Comparison of ENCODE assay signal across 9 mouse cellular contexts in the genomic region with DNA sequence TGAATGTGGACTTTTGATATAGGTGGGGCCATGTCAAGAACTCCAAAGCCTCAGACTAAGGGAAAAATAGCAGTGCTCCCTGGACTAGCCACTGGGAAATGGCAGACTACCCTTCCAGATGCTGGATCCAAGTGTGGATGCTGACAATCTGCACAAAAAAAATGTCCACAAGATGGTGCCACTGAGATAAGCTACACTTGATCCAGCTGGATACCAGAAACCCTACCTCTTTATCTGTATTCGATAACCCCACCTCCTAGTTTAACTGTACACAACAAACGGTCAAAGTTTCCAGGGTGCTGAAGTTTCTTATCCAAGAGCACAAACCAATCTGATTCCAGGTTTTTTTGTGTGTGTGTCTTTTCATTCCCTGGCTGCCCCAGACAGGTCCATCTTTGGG. TPM values are rescaled to one million over a fixed set of nuclear protein-coding genes. Genes with fewer than 3 reads are reported as not detected.
A peak's percentile ranks its signal among the peaks of the same experiment; 100 is the strongest.
DNase-seq lines count a peak whose midpoint lies in the region; ATAC-seq and TF ChIP-seq lines count a peak whose summit lies in the region.
"Had no signal": no experiment of that assay in that cellular context is flagged by ENCODE, and none has a peak within 500 bp of the region (broad histone marks: within the 10 kb centered on the region; RNA-seq: fewer than 3 reads in every experiment).

No protein-coding gene starts in this region.

- WGBS in midbrain, embryonic 14.5 days: 85% methylated on average over 2 of the region's 2 CpGs
- 82% methylated on average over 2 of the region's 2 CpGs for WGBS in midbrain, embryonic 13.5 days
- 83% methylated on average over 2 of the region's 2 CpGs for WGBS in embryonic facial prominence, embryonic 10.5 days

- no peak for ATAC-seq in midbrain, embryonic 14.5 days (ENCODE audit: low FRiP score, low TSS enrichment)
- no peak for ATAC-seq in midbrain, embryonic 13.5 days
- no peak for ATAC-seq in activated CD4-positive, CD25-positive, alpha-beta regulatory T cell, adult 4 months

- no peaks in the 10 kb centered on the region for H3K27me3 ChIP-seq in midbrain, embryonic 14.5 days (ENCODE audit: control insufficient read depth, insufficient read depth, low read length)
- no peaks in the 10 kb centered on the region for H3K27me3 ChIP-seq in midbrain, embryonic 13.5 days
- H3K27me3 ChIP-seq in embryonic facial prominence, embryonic 10.5 days (replicated peaks; ENCODE audit: low read depth, poor library complexity, severe bottlenecking): no peaks in the 10 kb centered on the region

- no peak overlapping the region for H3K9ac ChIP-seq in midbrain, embryonic 14.5 days (replicated peaks; ENCODE audit: low read length)
- H3K9ac ChIP-seq in midbrain, embryonic 13.5 days (replicated peaks): no peak overlapping the region

- peak; percentile 44 for TF ChIP-seq CTCF in gastrocnemius, adult 2 months (IDR thresholded peaks at IDR 0.05)

- no peak overlapping the region for H3K27ac ChIP-seq in gastrocnemius, adult 2 months
- no peak overlapping the region for H3K27ac ChIP-seq in midbrain, embryonic 14.5 days (replicated peaks; ENCODE audit: low read depth, low read length)
- H3K27ac ChIP-seq in midbrain, embryonic 13.5 days: no peak overlapping the region
- H3K27ac ChIP-seq in embryonic facial prominence, embryonic 10.5 days (replicated peaks): no peak overlapping the region

- H3K4me1 ChIP-seq in midbrain, embryonic 14.5 days (ENCODE audit: control insufficient read depth, insufficient read depth, low read length): no peaks in the 10 kb centered on the region
- H3K4me1 ChIP-seq in midbrain, embryonic 13.5 days (replicated peaks): no peaks in the 10 kb centered on the region
- no peaks in the 10 kb centered on the region for H3K4me1 ChIP-seq in embryonic facial prominence, embryonic 10.5 days

- no peak for DNase-seq in gastrocnemius, adult 2 months
- no peak for DNase-seq in gastrocnemius, postnatal 36 days
- peak; percentile 67 for DNase-seq in midbrain, embryonic 14.5 days
- DNase-seq in embryonic facial prominence, embryonic 10.5 days (ENCODE audit: low spot score): peak; percentile 12
- peak; percentile 54 for DNase-seq in retina, postnatal 1 day
- DNase-seq in ovary, postnatal 36 days (ENCODE audit: low spot score): no peak

- H3K36me3 ChIP-seq in midbrain, embryonic 14.5 days (ENCODE audit: control insufficient read depth, insufficient read depth, low read length): peaks cover 12% of the 10 kb centered on the region
- H3K36me3 ChIP-seq in midbrain, embryonic 13.5 days: peaks cover 18% of the 10 kb centered on the region
- peaks cover 30% of the 10 kb centered on the region for H3K36me3 ChIP-seq in embryonic facial prominence, embryonic 10.5 days (replicated peaks)

- no peak overlapping the region for H3K4me3 ChIP-seq in gastrocnemius, adult 2 months
- no peak overlapping the region for H3K4me3 ChIP-seq in midbrain, embryonic 14.5 days (replicated peaks; ENCODE audit: low read depth, low read length)
- H3K4me3 ChIP-seq in midbrain, embryonic 13.5 days (replicated peaks): no peak overlapping the region
- H3K4me3 ChIP-seq in embryonic facial prominence, embryonic 10.5 days: no peak overlapping the region

- H3K9me3 ChIP-seq in midbrain, embryonic 14.5 days (ENCODE audit: control insufficient read depth, low read length): no peaks in the 10 kb centered on the region
- no peaks in the 10 kb centered on the region for H3K9me3 ChIP-seq in midbrain, embryonic 13.5 days
- no peaks in the 10 kb centered on the region for H3K9me3 ChIP-seq in embryonic facial prominence, embryonic 10.5 days

- intact Hi-C loops in gastrocnemius, adult 2 months (cut with DNase I): no loop called here
- intact Hi-C loops in gastrocnemius, postnatal 36 days (cut with DNase I): no loop called here

- H3K4me2 ChIP-seq in midbrain, embryonic 14.5 days (ENCODE audit: low read length): no peak overlapping the region
- no peak overlapping the region for H3K4me2 ChIP-seq in midbrain, embryonic 13.5 days (replicated peaks)

RNA-seq across cellular contexts. Expression of a gene that starts 44.7 kb away (rescaled TPM):
- total RNA-seq in gastrocnemius, adult 2 months (2021): 10 to 100 TPM; 17.2 to 20.7 TPM
- total RNA-seq in gastrocnemius, postnatal 36 days (2021): 10 to 100 TPM; 17.6 to 18.2 TPM
- polyA plus RNA-seq in midbrain, embryonic 14.5 days (2014; fragmentation: Nextera tagmentation; extraction: Ambion mirVana): 21.1 and 25.3 TPM in 2 replicates
- polyA plus RNA-seq in midbrain, embryonic 13.5 days (2015; fragmentation: Nextera tagmentation; extraction: Ambion mirVana): 19.7 and 20.5 TPM in 2 replicates
- polyA plus RNA-seq in embryonic facial prominence, embryonic 10.5 days (2016; fragmentation: Nextera tagmentation; extraction: Ambion mirVana): 31.4 and 34.7 TPM in 2 replicates
- 10 to 100 TPM; 23.4 to 34.7 TPM for polyA plus RNA-seq in activated CD4-positive, CD25-positive, alpha-beta regulatory T cell, adult 4 months (2017; shearing (Covaris generic))

RNA-seq across cellular contexts. Expression of a gene that starts 55.0 kb away (rescaled TPM):
- under 1 TPM; 0.79 to 0.86 TPM for total RNA-seq in gastrocnemius, adult 2 months (2021)
- 1 to 10 TPM in 1 of 2 experiments, under 1 TPM in 1; 0.69 to 1.1 TPM for total RNA-seq in gastrocnemius, postnatal 36 days (2021)
- polyA plus RNA-seq in midbrain, embryonic 14.5 days (2014; fragmentation: Nextera tagmentation; extraction: Ambion mirVana): 1.1 and 4.0 TPM in 2 replicates
- polyA plus RNA-seq in midbrain, embryonic 13.5 days (2015; fragmentation: Nextera tagmentation; extraction: Ambion mirVana): 1.2 and 1.7 TPM in 2 replicates
- 1.4 and 2.1 TPM in 2 replicates for polyA plus RNA-seq in embryonic facial prominence, embryonic 10.5 days (2016; fragmentation: Nextera tagmentation; extraction: Ambion mirVana)
- not detected for polyA plus RNA-seq in activated CD4-positive, CD25-positive, alpha-beta regulatory T cell, adult 4 months (2017; shearing (Covaris generic))
- polyA plus RNA-seq: spleen, adult 2 months had no signal

Comparison
In these comparisons a context has a peak if more than half of its experiments do, and no peak if none do; other contexts are left out.
1. DNase-seq: peak in midbrain, embryonic 14.5 days (single experiment), embryonic facial prominence, embryonic 10.5 days (single experiment) and retina, postnatal 1 day (single experiment); none in gastrocnemius, adult 2 months (single experiment), gastrocnemius, postnatal 36 days (0 of 2) and ovary, postnatal 36 days (single experiment).